Mouse (Mus musculus) urinary bladder, postnatal 25 days (tissue): ENCODE results near the gene Cdh6.

Source experiments
- DNase-seq: peaks from one replicate; pipeline ENCODE4 v3.0.0; 2022; ENCODE audit warnings: low spot score

Cdh6 gene

DNA sequence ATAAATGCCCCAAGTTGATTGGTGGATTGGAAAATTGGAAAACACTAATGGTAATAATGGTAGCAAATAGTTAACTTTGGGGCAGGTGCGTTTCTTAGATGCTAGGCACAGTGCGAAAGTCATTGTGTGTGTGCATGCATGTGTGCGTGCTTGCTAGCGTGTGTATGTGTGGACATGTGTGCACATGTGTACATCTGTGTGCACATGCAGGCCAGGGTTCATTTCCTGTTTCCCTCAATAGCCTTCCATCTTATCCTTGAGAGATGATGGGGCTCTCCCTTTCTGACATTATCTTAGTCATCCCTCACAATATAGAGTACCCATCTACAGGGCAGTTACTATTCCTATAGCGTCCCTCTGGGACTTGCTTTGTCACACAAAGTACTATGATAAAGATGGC is 17.7 kb downstream of the Cdh6 start:
- DNase-seq, result no peak

DNA sequence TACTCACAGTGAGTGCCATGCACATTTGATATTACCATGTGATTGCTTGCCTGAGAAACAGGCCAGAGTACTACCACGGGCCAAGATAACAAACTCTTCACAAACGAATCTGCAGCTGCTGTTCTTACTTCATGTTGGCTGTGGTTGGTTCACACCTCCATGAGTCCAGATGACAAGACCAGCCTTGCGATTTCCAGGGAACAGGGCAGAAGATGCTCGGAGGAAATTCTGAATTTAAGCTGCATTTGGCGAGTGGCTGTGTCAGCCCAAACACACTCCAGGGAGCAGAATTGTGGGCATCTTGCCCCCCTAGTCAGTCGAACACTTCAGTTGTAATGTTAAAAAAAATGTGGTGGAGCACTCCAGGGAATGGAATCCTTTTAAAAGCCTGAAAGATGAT is 18.1 kb downstream of the Cdh6 start:
- DNase-seq, result no peak

DNA sequence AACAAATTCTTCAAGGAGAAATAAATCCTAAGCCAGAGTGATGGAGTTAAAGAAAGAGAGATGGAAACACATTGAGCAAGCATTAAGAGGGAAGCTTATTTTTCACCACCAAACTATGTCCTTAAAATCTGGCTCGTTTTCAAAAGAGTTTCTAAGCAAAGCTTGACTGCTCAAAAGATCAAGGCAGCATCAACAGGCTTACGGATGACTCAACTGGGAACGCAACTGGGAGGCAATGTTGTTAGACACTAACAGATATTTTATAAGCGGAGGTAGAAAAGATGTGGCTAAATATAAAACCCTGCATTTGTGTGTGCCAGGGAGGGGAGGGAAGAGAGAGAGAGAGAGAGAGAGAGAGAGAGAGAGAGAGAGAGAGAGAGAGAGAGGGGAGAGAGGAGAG is 31.5 kb downstream of the Cdh6 start:
- no peak for DNase-seq

DNA sequence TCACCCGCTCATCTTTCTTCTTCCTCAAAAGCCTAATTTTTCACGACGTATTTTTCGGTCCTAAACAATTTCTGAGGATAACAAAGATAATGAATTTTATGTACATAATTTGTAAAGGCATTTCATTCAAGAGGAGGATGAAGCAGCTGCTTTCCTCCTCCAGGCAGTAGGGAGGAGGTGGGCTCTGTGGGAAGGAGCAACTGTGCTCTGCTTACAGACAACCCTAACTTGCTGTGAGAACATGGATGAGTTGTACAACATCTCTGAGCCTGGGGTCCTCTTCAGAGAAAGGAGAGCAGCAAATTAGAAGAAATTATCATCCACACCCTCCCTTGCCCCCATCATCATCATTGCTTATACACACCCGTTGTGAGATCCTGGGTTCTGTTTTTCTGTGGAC is 33.8 kb downstream of the Cdh6 start:
- no peak for DNase-seq

DNA sequence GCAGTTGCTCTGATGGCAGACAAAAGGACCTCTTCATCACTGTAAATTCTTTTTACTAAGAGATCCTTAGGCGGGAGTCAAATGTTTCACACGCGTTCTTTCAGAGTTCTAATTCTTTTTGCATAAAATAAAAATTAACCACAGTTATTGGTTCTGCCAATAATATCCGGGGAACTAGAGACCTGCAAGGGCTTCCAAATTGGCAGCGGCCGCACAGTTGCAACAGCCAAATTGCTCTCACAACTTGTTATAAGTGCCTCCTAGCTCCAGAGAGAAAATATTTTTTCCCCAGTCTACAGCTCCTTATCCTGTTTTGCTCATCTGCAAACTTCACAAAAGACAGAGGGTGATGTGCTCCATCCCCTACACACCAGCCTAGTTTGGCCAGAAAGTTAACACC is 36.3 kb downstream of the Cdh6 start:
- DNase-seq, result no peak

DNA sequence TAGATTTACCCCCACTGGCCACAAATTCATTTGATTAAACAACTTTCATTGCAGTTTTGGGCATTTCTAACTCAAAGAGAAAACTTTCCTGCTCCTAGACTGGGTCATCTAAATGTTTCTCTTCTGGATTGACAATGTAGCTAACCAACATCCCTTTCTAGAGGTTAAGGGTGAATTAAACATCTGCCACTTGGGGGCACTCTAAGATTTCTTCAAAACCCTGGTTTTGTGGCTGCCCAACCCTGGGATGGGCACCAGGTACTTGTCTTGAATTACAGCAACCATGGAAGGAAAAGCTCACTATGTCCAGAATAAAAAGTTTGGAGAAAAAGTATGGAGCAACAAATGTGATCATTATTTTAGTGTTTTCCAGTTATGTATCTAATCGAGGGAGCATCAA is 39.4 kb downstream of the Cdh6 start:
- no peak for DNase-seq

DNA sequence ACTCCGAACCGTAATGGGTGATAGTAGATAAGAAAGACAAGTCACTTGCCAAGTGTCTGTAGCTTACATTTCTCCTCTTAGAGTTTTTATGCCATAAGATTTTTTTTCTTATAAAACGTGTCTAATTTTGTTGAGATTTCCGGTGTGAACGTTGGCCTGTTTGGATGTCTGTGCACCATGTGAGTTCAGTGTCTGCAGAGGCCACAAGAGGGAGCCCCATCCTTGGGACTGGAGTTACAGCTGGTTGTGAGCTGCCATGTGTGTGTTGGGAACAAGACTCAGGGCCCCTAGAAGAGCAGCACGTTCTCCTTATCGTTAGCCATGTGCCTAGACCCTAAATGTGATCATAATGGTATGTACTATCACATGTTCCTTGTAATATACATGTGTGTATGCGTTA is 40.1 kb downstream of the Cdh6 start:
- DNase-seq, result no peak

DNA sequence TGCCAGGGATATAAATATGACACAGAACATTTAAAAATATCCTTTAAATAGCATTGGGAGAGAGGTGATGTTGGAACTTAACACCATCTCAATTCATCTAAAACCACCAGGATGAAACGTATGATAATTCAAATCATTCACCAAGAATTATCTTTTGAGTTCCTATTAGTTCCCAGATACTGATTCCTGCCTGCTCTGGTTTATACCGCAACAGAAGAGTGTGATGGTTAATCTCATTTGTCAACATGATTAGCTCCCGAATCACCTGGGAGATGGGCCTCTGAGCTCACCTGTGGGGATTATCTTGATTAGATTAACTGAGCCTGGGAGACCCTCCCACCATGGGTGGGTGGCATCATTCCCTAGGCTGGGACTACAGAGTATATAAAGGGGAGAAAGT is 41.0 kb downstream of the Cdh6 start:
- no peak for DNase-seq

DNA sequence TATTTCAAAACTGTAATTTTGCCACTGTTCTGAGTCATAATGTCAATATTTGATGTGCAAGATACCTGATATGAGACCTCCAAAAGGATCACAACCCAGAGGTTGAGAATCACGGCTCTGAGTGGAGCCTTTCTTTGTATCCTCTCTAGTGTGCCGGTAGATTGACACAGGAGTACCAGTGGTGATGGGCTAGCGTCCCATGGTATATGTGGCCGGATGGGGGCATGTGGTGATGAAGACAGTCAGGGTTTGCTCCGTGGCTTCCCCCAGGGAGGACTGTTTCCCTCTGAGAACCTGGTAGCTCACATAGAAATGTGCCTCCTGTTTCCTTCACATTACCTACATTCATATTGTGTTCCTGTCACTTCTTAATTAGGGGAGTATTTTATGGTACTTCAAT is 43.2 kb downstream of the Cdh6 start:
- no peak for DNase-seq

DNA sequence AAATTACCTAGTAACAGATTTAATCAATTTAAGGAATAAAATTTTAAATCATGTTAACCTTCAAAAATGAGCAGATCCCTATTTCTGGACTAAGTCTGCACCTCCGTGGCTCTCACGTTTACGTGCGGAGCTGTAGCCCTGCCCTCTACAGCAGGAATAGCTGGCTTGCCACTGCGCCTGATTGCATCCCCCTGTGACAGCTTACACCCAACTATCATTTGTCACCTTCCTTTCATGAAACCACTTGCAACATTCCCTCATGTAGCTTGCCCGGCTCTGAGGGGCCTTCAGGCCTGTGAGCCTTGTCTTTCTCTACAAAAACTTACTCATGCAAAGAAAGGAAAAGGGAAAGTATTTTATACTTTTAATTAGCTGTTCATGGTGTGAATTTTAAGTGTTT is 73.1 kb downstream of the Cdh6 start:
- DNase-seq, result no peak

DNA sequence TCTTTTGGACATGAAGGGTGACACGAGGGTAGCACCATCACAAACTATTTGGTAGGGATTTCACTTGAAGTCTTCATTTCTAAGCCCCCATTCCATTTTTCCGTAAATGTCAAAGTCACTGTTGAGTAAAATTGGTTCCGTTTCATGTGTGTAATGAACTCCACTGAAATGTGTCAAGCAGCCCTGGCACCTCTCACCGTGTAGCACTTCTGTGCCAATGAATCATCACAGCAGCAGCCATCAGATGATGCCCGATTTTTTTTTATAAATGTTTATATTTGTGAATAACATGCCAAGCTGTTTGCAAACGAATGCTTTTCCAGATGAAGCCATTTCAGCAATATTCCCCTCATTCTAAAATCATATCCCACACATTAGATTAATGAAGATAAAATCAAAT is 75.6 kb downstream of the Cdh6 start:
- no peak for DNase-seq

DNA sequence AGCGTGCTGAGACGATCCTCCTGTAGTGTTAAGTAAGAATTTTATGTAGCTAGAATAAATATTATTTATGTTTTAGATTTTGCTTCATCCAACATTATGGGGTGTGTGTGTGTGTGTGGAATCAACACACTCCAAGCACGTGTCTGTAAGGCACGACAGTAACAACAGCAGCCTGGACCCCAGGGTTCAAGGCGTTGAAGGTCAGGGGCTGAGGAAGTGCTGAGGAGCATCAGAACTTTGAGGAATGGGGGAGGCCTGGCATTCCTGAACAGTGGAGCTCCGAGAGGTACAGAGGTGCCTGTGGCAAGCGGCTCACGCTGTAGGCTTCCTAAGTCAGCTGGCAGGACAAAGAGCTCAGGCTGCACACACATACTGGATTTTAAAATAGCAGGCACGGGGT is 78.1 kb downstream of the Cdh6 start:
- no peak for DNase-seq

DNA sequence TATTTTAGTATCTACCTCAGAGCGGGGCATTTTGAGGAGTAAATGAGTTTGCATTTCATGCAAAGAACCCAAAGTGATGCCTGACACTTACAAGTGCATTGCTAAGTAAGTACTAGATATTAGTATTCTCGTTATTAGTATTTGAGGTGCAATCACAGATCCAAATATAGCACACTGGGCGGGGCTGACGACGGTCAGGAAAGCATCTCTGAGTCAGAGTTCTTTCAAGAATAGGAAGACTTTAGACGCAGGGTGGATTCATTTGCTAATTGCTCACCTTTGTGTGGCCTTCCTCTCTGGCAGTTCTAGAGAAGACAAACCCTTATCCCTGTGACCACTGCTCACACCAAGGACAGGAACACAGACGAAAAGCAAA is 78.6 kb downstream of the Cdh6 start:
- no peak for DNase-seq

DNA sequence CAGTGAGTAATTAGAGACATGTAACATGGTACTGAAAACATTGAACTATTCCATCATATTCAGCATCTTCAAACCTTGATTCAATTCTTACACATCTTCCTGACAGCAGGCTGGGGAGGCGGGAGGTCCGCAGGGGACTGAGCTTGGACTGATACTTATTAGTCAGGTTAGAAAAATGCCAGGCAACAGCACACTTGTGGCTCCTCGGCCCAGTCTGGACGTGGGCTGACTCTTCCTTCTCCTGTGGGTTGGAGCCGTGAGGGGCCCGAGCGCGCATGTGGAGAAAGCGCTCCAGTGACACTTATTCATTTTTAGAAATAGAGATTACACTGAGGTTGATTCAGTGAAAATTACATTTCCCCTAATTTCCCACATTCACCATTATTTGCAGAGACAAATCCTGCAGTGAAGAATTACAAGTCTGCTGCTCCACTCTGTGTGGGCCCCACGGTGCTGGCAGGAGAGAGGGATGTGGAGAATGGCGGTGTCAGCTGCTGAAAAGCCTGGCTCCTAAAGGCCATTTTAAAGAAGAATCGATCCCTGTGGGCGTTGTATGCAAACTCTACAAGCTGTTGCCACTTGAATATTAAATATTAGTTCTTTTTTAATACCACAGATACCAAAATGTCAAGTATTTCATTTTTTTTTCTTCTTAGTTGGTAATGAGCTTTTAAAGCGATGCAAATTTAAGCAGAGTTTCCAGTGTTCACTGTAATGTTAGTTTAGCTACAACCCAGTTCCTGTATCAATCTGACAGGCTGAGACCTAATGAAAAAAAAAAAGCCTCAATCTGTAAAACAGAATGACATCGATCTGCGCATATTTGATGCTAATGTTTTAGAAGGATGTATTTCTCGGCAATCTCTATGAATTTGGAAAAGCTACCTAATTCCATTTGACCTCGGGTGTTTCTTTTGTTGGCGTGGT is 79.3 kb downstream of the Cdh6 start:
- no peak for DNase-seq

DNA sequence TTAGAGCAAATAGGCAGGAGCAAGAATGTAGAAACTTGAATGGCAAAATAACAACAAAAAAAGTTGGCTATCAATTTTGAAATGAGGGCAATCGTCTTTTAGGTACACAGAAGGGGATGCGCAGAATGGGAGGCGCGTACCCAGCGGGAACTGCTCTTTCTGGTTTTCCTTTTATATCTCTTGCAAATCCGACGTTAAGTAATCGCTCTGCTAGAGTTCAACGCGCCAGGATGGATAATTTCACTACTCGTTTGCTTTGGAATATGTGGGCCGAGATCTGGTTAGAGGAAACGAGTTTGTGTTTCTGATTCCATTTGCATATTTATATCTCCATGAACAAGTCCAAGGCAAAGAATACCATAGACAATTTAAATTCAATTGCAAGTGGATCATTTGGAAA is 81.4 kb downstream of the Cdh6 start:
- no peak for DNase-seq

DNA sequence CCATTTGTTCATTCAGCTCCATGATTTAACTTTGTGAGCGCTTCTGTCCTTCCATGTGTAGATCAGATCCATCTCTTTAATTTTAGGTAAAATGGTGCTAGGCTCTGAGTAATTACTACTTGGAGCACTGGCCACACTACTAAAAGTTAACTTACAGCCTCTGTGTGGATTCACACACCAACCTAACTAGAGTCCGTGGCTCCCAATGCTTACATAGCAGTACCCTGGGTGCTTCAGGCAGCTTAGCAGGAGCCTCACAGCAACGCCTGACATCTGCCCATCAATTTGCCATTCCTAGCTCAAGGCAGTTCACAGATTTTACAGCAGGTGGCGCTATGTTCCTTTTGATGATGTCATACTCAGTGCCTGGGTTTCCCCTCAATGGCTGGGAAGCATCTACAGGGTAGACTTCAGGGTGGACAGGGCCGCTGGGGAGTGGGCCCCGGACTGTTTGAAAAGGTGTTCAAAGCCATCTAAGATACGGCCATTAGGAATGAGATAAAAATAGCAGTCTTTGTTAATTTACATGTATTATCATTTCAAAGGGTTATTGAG is 84.9 kb downstream of the Cdh6 start:
- no peak for DNase-seq

DNA sequence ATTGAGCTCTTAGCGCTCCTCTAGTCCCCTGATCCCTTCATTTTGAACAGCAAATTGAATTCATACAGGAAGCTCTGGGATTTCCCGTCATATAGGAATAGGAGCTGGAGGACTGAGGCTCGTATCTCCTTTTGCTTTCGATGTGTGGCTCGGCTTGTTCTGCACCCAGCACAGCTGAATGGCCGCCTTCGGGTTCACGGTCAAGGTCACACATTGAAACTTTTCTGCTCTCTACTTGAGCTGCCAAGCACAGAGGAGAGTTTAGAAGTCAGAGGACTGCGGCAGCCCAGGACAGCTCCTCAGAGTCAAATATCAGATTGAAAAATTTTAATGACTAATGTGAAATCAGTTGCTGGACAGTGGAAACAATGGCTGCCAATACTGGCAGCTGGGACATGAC is 88.7 kb downstream of the Cdh6 start:
- DNase-seq, result no peak

DNA sequence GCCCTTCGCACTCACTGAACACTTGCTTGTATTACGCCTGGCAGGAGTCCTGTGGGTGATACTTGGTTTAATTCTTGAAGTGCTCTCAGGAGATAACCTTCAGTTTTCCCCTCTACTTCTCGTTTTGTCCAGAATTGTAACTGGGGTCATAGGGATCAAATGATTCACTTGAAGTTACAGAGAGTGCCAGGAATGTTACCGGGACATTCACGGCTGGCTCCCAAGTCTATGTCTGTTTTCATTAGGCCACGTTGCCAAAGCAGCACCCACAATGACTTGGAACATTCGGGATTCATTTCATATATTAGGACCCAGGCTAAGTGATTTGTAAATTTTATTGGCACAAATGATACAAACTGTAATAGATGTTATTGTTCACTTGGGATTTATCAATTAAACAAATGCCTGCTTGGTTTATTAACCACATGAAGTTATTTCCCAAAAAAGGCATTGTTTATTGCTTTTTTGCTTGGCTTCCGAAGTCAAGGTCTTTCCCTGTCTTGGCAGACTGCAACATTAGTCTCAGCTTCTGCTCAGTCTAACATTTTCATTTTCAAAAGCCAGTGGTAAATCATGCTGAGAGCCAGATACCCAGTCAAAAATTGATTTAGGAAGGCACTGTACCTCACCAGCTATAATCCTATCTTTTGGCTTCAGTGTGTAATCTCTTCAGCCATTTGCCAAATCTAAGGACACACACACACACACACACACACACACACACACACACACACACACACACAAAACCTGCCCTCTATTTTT is 96.4 kb downstream of the Cdh6 start:
- no peak for DNase-seq

DNA sequence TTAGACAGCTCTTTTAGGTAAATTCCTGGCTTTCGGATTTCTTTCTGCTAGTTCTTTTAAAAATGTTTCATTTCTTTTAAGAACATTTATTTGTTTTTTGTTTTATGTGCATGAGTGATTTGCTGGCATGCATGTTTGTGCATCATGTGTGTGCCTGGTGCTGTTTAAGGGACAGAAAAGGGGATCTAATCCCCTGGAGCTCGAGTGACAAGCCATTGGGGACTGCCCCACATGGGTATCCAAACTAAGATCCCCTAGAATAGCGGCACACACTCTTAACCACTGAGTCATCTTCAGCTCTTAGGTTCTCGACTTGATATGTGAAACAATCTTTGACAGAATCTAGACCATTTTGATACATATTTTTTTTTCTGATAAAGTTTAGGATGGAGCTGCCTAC is 99.4 kb downstream of the Cdh6 start:
- DNase-seq, result no peak

DNA sequence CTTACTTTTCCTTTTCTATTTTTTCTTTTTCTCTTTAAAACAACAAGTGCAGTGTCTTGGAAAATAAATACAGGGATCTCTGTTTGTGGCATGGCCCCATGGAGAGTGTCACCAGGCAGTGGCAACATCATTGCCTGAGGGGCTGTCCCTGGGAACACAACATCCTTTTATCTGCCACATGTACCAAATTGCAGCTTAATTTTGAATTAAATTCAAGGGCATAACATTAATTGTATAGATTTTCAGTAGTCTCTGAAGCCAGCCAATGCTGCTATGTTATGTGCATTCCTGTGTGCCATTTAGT is 105.3 kb downstream of the Cdh6 start:
- no peak for DNase-seq

DNA sequence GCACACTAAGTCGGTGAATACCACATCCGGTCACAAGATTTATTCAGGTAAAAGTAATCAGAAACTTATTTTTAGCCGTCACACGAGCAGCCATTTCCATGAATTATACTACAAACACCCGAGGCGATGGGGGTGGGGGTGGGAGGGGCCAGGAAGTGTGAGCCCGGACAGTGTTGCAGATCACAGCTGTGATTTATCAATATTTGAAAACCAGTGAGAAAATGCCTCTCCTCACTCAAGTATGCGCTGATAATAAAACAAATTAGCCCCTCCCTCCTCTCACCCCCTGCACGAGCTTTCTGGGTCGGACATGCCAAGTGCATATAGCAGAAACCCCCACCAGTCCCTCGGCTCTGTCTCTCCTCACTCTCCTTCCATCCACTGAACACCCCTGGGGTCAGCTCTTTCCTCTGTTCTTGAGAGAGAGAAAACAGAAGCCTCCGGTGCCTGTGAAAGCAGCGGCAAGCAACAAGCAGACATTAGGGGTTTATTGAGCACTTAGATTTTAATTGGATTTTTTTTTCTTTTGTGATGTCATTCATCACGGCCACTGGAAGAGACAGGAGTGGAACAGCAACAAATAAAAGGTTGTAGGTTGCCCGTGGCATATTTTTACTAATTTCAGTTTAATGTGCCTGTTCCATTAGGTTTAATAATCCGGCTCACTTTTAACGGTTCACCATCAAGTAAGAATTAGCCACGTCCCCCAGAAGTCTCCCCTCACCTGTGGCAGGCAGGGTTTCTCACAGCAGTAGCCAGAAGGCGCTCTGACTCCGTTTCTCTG is 105.9 kb downstream of the Cdh6 start:
- DNase-seq, result no peak

DNA sequence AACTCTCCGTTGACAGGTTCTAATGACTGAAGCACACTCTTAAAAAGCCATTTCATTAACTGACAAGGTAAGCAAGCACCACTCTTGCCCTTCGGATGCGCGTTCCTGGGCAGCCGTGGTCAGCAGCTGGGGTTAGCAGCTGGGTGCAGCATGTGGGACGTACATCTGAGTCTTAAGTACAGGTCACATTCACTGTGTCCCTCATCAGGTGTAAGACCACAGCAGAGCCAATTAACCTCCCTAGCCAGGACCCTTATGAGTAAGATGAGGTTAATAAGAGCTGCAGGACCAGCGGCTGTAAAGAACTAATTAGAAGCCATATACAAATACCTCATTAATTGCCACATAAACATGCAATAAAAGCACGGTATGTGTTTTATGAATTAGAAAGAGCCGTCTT is 106.7 kb downstream of the Cdh6 start:
- no peak for DNase-seq

DNA sequence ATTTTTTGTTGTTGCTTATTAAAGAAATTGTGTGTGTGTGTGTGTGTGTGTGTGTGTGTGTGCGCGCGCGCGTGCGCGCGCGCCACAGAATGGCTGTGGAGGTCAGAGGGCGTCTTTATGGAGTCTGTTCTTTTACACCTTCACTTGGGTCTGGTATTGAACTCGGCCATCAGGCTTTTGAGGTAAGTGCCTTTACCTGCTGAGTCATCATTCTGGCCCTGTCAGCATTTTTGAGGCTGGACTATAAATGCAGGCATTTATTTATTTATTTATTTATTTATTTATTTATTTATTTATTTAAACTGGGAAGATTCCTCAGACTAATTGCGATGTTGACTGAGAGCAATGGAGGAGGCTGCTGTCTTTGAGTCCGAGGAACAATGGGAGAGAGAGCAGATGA is 109.8 kb downstream of the Cdh6 start:
- no peak for DNase-seq
